Mouse (Mus musculus): ENCODE data around the gene Edrf1.

The Edrf1 gene

GRCm38 (mm10) chr7:133637361-133638305 is at the start of gene Edrf1:
Gene Edrf1 (plus strand): TSS chr7:133637543.
- DNase-seq: peak; percentile 98

DNA sequence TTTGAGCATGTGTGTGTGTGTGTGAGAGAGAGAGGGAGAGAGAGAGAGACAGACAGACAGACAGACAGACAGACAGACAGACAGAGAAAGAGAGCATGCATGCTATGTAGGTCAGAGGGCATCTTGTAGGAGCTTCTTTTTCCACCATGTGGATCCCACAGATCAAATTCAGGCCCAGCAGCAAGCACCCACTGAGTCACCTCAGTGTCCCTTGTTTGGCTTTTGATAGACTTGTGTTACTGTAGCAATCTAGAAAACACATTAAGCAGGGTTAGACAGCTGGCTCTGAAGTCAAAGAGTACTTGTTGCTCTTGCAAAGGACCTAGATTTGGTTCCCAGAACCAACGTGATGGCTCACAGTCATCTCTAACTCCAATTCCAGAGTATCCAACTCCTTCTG is 45.6 kb upstream of the Edrf1 start:
- no peak for DNase-seq

DNA sequence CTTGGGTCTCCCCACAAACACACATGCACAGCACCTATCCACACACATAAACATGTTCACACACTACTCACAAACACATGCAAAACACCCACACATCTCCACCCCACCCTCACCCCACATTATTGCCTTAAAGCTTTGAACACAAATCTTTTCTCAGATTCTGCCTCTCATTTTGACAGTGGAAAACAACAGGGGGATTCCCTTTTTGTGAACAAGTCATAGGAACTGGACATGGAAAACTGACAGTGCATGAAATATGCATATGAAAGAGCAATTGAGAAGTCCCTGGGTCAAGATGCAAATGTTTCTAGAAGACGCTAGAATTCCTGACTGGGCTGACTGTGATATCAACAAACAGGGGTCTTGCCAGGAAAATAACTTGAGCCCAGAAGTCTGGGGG is 36.8 kb upstream of the Edrf1 start:
- DNase-seq: no peak

DNA sequence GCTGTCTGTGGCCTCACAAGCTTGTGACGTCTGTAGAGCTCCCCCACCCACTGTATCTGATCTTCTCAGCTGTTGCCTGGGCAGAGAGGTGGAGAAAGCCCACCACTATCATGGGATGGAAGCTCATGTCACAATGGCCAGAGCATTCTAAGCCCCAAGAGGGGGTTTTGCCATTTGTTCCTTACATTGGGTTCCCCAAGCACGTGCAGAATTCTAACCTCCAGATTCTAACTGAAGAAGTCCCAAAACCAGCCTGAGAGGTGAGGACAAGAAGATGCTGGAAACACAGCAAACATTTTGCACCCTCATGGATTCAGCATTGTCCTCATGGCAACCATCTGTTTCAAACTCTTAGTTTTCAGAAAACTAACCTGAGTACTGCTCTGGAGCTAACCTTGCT is 35.3 kb upstream of the Edrf1 start, which contains the start of gene Tex36:
Gene Tex36 (minus strand): TSS at position 101 of the 400 bp plus-strand sequence.
- DNase-seq: no peak

DNA sequence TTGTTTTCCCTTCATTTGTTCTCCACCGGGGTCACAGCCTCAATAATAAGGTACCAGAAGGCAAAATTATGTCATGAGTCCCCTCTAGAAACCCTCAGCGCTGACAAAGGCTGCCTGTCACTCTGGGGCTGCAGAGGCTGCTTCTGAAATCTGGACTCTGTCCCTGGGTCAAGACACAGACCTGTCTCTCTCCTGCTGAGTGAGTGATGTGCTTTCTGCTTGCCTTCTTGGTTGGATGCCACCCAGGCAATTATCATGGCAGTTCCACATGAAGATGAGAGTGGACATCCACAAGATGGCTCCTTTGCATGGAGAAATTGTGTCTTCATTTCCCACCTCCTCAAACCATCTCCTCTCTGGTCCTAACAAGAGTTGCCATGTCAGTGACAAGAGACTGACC is 34.2 kb upstream of the Edrf1 start:
- no peak for DNase-seq

GRCm38 (mm10) chr7:133604427-133605081 is 32.8 kb upstream of the Edrf1 start:
- DNase-seq: no peak

- no peak for DNase-seq
Measured at GRCm38 (mm10) chr7:133607331-133607730, 30.0 kb upstream of the Edrf1 start.

DNA sequence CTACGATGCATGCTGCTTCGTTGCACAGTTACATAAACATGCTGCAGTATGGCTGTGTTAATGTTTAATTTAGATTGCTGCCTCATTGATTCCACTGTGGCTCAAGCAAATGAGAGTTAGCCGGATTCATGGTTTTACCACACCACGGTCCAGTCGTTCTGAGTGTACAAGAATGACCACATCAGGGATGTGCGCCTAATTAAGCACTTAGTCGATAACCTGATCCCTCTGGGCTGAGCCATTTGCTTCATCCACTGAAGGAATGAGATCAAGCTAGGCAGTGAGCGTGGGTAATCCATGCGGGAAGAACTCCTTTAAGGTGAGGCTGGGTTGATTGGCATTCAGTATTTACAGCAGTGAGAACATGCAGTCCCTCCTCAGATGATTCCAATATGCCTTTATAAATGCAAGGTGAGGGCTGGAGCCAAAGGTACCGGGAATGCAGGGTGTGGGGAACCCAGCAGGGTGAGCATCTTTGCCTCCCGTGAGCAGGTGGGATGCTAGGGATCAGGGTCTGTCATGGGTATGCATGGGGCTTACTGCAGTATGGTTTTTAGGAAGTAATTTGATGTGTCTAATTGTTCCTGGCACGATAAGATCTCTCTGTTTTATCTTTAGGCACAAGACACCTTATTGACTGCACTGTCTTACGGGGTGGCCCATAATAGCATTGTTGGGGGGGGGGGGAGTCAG is 29.3 kb upstream of the Edrf1 start:
- no peak for DNase-seq

- peak; percentile 29 for DNase-seq
Measured at GRCm38 (mm10) chr7:133608631-133609340, 28.6 kb upstream of the Edrf1 start.

- peak; percentile 73 for DNase-seq
Measured at GRCm38 (mm10) chr7:133609585-133609984, 27.8 kb upstream of the Edrf1 start.

GRCm38 (mm10) chr7:133612981-133613380 is 24.4 kb upstream of the Edrf1 start:
- no peak for DNase-seq

DNA sequence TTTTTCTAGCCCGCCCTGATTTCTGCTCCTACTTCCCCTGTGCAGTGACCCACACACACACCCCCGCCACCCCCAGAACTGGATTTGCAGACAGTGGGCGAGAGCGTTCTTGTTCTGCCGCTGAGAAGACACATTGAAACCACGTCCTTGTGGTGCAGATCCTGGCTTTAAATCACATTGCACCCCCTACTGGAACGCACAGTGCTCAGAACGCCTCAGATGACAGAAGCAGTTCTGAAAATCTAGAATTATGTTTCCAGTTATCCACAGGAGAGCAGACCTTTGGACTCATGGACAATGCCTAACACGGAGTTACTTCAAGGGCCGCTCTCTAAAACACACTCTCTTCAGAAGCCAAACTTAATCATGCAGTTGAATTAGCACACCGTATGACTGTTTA is 16.6 kb upstream of the Edrf1 start:
- peak; percentile 31 for DNase-seq

DNA sequence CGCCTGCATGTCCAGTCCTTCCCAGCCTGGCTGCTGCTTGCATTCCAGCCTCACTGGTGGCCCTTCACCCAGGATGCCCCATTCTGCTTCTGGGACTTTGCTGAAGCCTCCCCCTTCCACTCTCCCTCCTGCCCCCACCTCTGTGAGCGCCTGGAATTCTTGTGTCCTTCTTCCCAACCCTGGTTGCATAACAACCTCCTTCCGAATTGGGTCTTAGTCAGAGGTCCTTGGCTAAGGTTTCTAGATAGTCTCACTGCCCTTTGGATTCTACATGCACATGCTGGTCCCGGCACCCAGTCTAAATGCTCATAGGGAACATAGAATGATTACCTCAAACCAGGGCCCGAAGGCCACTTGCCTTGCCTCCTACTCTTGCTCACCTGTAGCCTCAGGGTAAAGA is 14.1 kb upstream of the Edrf1 start:
- no peak for DNase-seq

GRCm38 (mm10) chr7:133627184-133627936 is 10.0 kb upstream of the Edrf1 start:
- DNase-seq: peak; percentile 20

DNA sequence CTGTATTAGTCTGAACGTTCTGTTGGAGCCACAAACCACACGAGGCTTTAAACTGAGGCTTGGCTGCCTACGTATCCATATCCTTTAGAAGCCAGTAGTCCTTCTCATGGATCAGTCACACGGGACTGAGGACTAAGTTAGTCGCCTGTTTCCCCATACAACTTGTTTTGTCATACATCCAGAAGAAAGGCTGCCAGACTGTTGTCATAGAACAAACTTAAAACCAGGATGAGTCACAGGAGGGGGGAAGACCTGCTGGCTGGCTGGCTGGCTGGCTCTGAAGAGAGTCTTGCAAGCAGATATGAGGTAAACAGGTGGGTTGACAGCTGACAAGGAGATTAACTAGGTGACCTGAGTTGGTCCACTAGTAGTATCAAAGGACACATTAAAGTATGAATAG is 6.5 kb upstream of the Edrf1 start:
- DNase-seq: no peak

GRCm38 (mm10) chr7:133632476-133632875 is 4.9 kb upstream of the Edrf1 start:
- peak; percentile 34 for DNase-seq

DNA sequence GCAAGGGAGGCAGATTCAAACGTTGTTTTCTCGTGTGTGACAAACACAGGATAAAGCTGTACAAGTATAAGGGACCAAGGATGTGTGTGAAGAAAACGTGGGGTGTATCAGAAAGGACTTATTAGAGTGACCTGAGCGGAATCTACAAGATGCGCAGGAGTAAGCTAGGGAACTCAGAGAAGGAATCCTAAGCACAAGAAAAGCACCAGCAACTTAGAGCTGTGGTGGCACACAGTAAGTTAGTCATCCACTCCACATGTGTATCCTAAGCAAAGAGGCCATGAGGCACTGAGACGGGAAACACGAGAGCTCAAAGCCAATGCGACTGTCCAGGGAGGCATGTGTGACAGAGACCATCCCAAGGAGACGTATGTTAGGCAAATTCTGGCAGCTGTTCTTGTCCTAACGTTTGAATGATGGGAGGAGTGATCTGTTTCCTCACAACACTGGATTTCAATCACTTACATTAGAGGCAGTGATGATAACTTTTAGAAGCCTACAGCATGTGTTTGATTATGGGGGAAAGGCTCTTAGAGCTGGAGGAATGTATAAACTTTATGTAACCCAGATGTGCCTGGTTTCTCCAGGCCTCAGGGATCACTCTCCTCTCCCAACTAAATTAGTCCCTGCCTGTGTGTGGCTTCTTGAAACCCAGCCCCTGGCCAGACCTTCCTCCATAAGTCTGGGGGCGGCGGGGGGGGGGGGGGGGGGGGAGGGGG is 2.3 kb upstream of the Edrf1 start:
- DNase-seq: no peak

DNA sequence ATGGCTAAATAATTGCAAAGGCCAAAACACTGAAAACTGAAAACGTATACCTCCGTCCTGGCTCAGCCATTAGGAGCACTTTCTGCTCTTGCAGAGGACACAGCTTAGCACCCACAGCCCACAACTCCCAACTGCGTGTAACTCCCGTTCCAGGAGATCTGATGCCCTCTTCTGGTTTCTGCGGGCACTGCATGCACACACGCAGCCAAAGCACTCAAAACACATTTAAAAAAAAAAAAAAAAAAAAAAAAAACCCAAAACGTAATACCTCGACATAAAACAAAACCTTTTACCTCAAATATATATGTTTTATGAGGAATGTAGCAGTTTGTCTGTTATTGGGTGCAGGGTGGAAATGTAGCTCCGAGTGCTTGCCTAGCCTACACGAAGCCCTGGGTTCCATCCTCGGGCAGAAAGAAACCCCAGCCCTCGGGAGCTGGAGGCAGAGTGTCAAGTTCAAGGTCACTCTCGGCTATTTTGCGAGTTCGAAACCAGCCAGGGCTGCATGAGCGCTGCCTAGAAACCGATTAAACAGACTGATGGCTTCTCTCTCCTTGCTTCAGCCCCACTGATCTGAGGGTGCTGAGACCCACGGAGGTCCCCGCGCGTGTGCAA is 498 bp upstream of the Edrf1 start:
- DNase-seq: peak; percentile 87

GRCm38 (mm10) chr7:133638306-133638705 is 963 bp downstream of the Edrf1 start:
- DNase-seq: no peak

DNA sequence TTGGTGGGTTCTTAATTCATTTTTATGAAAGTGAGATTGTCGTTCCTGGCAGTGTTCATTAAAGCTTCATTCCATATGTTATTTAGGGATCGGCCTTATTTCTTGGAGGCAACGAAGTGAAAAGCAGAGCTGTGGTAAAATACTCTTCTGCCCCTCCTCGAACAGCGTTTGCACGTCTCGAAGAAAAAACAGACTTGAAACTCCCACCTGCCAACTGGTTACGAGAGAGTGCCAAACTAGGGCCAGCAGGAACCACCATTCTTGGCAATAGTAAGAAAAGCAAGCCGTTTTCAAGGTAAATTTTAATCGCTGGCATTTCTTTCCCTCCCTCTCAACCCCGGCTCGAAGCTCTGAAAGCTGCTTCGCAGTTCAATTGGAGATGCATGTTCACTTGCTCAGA is 1.5 kb downstream of the Edrf1 start:
- peak; percentile 79 for DNase-seq

DNA sequence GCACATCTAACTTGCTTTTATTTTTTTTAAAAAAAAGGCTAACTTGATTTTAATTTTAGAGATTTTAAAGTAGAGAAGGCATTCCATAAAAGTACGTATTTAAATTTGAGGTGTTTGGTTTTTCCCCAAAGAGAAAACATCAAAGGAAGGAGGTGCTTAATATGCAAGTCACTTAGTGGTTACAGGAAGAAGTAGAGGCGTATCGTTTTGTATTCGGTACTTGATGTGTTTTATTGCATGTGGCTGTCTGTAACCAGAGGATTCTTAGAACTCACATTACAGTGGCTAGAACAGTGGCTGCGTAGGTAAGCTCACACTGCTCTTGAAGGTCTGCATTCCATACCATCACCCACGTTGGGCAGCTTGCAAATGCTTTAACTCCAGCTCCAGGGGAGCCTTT is 8.4 kb downstream of the Edrf1 start:
- no peak for DNase-seq

Measured in layer of hippocampus, adult 9-11 months (tissue).